In genomic region chr15:100551326-100552307, GRCm38 (mm10) we compare ENCODE assay signal across 8 mouse cellular contexts. TPM values are rescaled to one million over a fixed set of nuclear protein-coding genes. Genes with fewer than 3 reads are reported as not detected.
DNase-seq lines count a peak whose midpoint lies in the region; ATAC-seq lines count a peak whose summit lies in the region.

TSS of gene Tfcp2 (minus strand) at chr15:100552008.

- no peaks in the 10 kb centered on the region for H3K9me3 ChIP-seq in heart, embryonic 13.5 days
- H3K9me3 ChIP-seq in liver, embryonic 12.5 days (replicated peaks) = no peaks in the 10 kb centered on the region
- no peaks in the 10 kb centered on the region for H3K9me3 ChIP-seq in stomach, embryonic 15.5 days

- H3K4me1 ChIP-seq in brown adipose tissue, adult 24 weeks (ENCODE audit: control insufficient read depth, insufficient read depth, insufficient read length, low read length) = no peaks in the 10 kb centered on the region
- H3K4me1 ChIP-seq in heart, embryonic 13.5 days = peaks cover 29% of the 10 kb centered on the region
- H3K4me1 ChIP-seq in liver, embryonic 12.5 days = peaks cover 42% of the 10 kb centered on the region
- peaks cover 9% of the 10 kb centered on the region; the same call in 1 of the 2 replicates for H3K4me1 ChIP-seq in stomach, embryonic 15.5 days

- peaks cover 26% of the 10 kb centered on the region for H3K36me3 ChIP-seq in heart, embryonic 13.5 days
- peaks cover 12% of the 10 kb centered on the region for H3K36me3 ChIP-seq in liver, embryonic 12.5 days
- 0 out of 2 replicates have a peak, but pooled peaks cover 6% of the 10 kb centered on the region for H3K36me3 ChIP-seq in stomach, embryonic 15.5 days

- peak; percentile 97 for ATAC-seq in heart, embryonic 13.5 days (ENCODE audit: extremely low read depth, insufficient number of reproducible peaks, low FRiP score, low TSS enrichment)
- peak; percentile 99 for ATAC-seq in liver, embryonic 12.5 days
- ATAC-seq in stomach, embryonic 15.5 days (ENCODE audit: insufficient read depth, low FRiP score, low read depth) = peak; percentile 99

- H3K27ac ChIP-seq in brown adipose tissue, adult 24 weeks (replicated peaks; ENCODE audit: low read depth, low read length) = peak within 1 kb of the TSS; percentile 74
- H3K27ac ChIP-seq in heart, embryonic 13.5 days (replicated peaks) = peak within 1 kb of the TSS; percentile 95
- peak within 1 kb of the TSS; percentile 79 for H3K27ac ChIP-seq in liver, embryonic 12.5 days
- H3K27ac ChIP-seq in stomach, embryonic 15.5 days = peak within 1 kb of the TSS; percentile 93

- H3K4me3 ChIP-seq in brown adipose tissue, adult 24 weeks (ENCODE audit: insufficient read depth, low read depth, low read length) = peak within 1 kb of the TSS; percentile 76
- peak within 1 kb of the TSS; percentile 79 for H3K4me3 ChIP-seq in heart, embryonic 13.5 days
- H3K4me3 ChIP-seq in liver, embryonic 12.5 days = peak within 1 kb of the TSS; percentile 82
- H3K4me3 ChIP-seq in stomach, embryonic 15.5 days (replicated peaks) = peak within 1 kb of the TSS; percentile 85

- WGBS in heart, embryonic 13.5 days = under 1% methylated on average over 84 of the region's 84 CpGs
- under 1% methylated on average over 84 of the region's 84 CpGs for WGBS in liver, embryonic 12.5 days (ENCODE audit: insufficient replicate concordance)
- under 1% methylated on average over 82 of the region's 84 CpGs for WGBS in stomach, embryonic 15.5 days

- DNase-seq in CD4-positive, CD25-positive, alpha-beta regulatory T cell, adult 2 months (ENCODE audit: low read depth, low spot score) = peak; percentile 97
- DNase-seq in fat pad, adult 2 months (ENCODE audit: extremely low read depth, low read depth, low spot score) = peak; percentile 65
- DNase-seq in kidney, postnatal 10 days = peak; percentile 99
- peak; percentile 94 to 96 for DNase-seq in natural killer cell, adult 2 months (ENCODE audit: low spot score in 2 of 2)

- H3K4me2 ChIP-seq in heart, embryonic 13.5 days = peak within 1 kb of the TSS; percentile 86
- H3K4me2 ChIP-seq in liver, embryonic 12.5 days = peak within 1 kb of the TSS; percentile 92
- peak within 1 kb of the TSS; percentile 86 for H3K4me2 ChIP-seq in stomach, embryonic 15.5 days

- peak within 1 kb of the TSS; percentile 94 for H3K9ac ChIP-seq in heart, embryonic 13.5 days
- peak within 1 kb of the TSS; percentile 85 for H3K9ac ChIP-seq in liver, embryonic 12.5 days
- peak within 1 kb of the TSS; percentile 88 for H3K9ac ChIP-seq in stomach, embryonic 15.5 days

- H3K27me3 ChIP-seq in heart, embryonic 13.5 days (replicated peaks) = no peaks in the 10 kb centered on the region
- H3K27me3 ChIP-seq in liver, embryonic 12.5 days (replicated peaks) = no peaks in the 10 kb centered on the region
- H3K27me3 ChIP-seq in stomach, embryonic 15.5 days (replicated peaks) = no peaks in the 10 kb centered on the region

RNA-seq across cellular contexts. Expression of gene Tfcp2, which starts in this region (rescaled TPM):
- 7.2 and 11.7 TPM in 2 replicates for polyA plus RNA-seq in brown adipose tissue, adult 24 weeks (2012; ENCODE audit: insufficient read depth, insufficient read length, missing spikeins)
- 19.2 and 20.6 TPM in 2 replicates for polyA plus RNA-seq in heart, embryonic 13.5 days (2015; fragmentation: Nextera tagmentation; extraction: Ambion mirVana)
- 7.4 and 9.0 TPM in 2 replicates for polyA plus RNA-seq in liver, embryonic 12.5 days (2016; fragmentation: Nextera tagmentation; extraction: Ambion mirVana)
- 22.5 and 25.9 TPM in 2 replicates for polyA plus RNA-seq in stomach, embryonic 15.5 days (2015; fragmentation: Nextera tagmentation; extraction: Ambion mirVana)

Comparison
In these comparisons a context has a peak if more than half of its experiments do, and no peak if none do; other contexts are left out.
1. Peak in every context shown above with its lines: DNase-seq, ATAC-seq, H3K4me3 ChIP-seq and H3K27ac ChIP-seq.